Mouse (Mus musculus) urinary bladder, postnatal 10 days (tissue): ENCODE results near the gene Pak1ip1.

Source experiments
- DNase-seq: peaks from one replicate; pipeline ENCODE4 v3.0.0; 2022; ENCODE audit warnings: low spot score

Pak1ip1 gene

GRCm38 (mm10) chr13:41006244-41006643 is 5.4 kb downstream of the Pak1ip1 start:
- DNase-seq, result no peak

DNA sequence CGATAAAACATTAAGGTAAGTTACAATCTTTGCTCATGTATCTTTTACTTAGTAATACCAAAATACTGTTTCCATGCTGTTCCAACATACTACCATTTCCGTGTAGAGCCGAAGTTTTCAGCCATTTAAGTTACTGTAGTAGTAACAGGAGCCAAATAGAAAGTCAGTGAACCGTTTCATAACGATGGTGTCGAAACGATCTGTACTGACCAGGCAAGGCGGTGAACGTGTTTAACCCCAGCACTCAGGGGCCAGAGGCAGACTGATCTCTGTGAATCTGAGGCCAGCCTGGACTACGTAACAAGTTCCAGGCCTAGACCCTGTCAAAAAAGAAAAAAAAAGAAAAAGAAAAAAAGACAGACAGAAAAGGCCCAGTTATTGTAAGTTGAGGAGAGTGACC is 7.4 kb downstream of the Pak1ip1 start:
- DNase-seq, result no peak

GRCm38 (mm10) chr13:41008946-41009345 is 8.1 kb downstream of the Pak1ip1 start:
- DNase-seq, result no peak

DNA sequence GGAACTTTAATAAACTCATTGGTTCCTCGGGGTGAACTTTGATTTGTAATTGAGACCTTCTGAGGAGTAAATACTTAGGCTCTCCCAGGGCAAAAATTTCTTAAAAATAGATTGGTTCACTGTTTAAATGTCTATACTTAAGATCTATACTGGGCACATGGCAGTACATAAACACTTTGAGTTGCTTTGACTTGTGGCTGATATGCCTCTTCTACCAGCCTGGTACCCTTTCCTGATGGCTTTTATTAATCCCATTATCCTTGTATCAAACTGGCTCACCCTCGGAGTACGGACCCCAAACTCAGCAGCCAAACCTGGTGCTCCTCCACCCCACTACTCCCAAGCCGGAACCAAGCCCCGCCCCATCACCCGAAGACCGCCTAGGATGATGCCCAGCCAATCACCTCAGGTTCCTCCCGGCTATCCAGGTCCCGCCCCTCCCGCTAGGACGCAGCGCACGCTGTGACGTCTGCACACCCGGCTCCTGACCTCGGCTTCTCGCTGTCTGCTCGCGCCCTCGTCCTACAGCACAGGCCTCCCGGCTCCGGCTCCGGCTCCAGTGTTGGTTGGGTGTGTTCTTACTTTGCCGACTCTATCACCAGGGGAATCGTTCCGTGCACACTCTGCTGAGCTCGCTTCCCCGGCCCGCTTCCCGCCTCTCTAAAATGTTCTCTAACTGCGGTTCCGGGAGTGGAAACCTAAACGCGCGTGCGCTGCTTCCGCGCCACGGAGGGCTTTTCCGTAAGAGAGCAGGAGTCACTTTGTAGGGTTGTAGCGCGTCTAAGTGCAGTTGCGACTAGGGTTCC is 15.2 kb downstream of the Pak1ip1 start, which contains the start of gene Tmem14c:
Gene Tmem14c (plus strand): TSS at position 464 of the 806 bp plus-strand sequence.
- DNase-seq, result peak; percentile 86

DNA sequence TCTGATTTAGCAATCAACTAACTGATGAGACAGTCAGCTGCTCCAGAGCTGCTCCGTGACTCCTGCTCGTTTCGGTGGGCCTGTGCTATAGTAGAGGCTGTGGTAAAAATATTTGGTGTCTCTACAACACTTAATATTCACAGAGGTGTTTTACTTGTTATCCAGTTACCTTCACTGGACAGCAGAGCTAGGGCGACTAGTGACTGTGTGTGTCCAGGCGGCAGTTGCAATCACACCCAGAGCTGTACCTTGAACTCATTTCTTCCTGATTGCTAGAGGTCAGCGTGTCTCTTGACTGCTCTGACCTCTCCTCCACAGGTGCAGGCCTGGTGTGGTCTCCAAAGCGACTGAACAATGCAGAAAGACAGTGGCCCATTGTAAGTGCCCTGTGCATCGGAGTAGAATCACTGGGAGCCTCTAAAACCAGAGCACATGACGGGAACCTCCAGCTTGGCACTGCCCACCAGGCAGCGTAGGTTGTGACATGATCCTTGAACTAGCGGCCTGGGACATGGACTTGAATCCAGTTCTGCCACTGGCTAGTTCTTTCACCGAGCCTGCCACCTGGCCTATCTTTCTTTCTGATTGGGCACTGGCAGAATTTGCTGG is 16.1 kb downstream of the Pak1ip1 start:
- DNase-seq, result no peak

DNA sequence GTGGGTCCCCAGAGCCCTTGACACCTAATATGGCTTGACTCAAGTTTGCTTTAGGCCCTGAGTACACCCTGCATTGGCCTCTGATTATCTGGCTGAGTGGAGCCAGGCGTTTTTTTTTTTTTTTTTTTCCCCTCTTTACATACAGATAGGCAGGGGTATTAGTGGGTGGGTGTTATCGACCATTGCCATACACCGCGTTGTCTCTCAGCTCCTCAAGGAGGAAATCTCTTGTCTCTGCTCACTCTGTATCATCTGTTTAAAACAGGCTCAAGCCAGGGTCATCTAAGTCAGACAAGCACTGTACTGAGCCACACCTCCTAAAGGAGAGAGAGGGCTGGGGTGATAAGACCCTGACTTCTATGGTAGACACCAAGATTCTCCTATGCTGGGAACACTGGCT is 17.0 kb downstream of the Pak1ip1 start:
- DNase-seq, result no peak

DNA sequence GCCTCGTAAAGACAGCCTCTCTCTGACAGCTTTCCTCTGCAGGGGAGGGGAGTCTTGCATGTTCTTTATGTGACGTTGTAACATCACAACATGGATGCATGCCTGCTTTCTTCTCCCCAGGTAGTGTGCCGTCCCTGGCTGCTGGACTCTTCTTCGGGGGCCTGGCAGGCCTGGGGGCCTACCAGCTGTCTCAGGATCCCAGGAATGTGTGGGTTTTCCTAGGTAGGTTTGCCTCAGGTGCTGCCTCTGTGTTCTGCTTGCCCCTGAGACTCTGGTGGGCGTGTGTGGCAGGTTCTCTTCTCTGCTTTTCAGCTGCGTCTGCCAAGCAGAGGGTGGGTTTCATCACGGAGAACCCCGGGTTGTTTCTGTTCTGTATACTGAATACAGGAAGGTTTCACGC is 17.4 kb downstream of the Pak1ip1 start:
- DNase-seq, result no peak

DNA sequence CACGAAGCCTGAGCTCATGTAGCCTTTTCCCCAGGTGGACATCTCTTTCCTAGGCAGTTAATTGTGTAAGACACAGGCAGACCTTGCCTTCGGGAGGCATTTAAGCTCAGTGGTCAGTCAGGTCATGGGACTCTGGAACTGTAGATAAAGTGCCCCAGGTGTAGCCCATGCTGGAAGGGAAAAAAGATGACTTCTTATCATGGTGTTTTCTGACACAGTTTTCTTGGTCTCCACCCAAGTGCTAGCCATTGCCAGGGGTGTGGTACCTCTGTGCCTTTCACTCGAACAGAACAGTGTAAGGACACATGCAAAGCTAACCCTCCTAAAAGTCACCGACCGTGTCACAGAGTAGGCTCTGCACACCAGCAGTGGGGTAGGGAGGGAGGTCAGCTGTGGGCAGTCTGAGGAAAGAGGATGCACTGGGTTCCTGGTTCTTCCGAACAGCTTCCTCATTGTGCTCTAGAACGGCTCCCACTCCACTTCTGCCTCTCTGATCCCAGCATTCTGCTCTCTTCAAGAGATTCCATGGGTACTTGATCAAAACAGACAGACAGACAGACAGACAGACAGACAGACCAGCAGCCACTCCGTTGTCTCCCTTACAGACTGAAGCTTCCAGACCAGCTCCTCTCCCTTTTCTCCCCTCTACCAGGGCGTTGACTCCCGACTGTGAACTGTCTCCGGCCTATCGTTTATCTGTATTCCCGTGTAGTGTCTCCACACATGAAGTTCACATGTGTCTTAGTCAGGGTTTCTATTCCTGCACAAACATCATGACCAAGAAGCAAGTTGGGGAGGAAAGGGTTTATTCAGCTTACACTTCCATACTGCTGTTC is 18.2 kb downstream of the Pak1ip1 start:
- no peak for DNase-seq

GRCm38 (mm10) chr13:41020494-41020893 is 19.7 kb downstream of the Pak1ip1 start:
- DNase-seq, result no peak

- DNase-seq, result no peak
Measured at GRCm38 (mm10) chr13:41021607-41022006, 20.8 kb downstream of the Pak1ip1 start.

DNA sequence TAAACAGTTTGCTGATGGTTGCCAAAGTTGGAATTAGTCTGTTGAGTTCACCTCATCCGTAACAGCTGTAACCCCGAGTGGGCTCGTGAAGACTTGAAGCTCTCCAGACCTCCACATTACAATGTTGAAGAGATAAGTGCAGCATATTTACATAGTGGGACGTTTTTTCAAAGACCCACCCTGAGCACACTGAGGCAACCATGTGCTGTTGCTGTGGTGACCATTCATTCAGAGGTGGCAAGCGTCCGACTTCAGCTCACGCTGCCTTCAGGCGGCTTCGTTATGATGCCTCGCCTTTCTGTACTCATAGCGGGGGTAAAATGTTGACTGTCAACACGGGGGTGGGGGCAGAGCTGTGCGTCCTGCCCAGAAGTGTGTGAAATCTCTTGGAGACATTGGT is 21.3 kb downstream of the Pak1ip1 start:
- no peak for DNase-seq

- DNase-seq, result no peak
Measured at GRCm38 (mm10) chr13:41030098-41030497, 29.3 kb downstream of the Pak1ip1 start.

DNA sequence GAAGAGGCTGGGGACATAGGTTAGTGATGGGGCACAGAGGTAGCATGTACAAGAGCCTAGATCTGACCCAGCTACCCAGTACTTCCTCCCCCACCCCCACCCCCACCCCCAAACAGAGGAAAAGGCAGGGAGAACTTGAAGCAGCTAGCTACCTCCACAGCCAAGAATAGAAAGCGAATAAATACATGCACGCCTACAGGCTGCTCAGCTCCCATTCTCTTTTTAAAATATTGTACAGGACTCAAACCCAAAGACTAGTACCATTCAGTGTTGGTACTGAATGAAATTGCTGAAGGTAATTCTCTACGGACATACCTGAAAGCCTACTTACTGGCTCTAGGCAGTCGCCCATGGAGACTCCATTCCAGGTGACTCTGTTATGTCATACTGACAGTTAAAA is 41.7 kb downstream of the Pak1ip1 start:
- DNase-seq, result no peak

DNA sequence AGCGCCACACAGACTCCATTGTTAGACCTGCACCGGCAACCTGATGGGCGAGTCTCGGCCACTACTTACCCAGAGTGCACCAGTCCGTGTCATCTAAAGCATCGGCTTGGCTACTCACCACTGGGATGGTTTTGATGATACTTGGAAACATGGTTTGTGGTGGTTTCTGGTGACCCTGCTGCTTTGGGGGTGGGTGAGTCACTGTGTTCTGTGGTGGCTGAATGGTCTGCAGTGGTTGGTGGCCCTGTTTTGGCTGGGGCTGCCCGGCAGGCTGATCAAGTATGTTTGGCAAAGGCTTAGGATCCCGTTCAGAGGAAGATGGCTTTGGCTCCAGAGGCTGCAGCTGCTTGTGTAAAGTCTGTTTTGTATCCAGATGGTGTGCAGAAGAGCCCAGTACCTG is 45.1 kb downstream of the Pak1ip1 start:
- no peak for DNase-seq

- DNase-seq, result no peak
Measured at GRCm38 (mm10) chr13:41047280-41047679, 46.5 kb downstream of the Pak1ip1 start.

DNA sequence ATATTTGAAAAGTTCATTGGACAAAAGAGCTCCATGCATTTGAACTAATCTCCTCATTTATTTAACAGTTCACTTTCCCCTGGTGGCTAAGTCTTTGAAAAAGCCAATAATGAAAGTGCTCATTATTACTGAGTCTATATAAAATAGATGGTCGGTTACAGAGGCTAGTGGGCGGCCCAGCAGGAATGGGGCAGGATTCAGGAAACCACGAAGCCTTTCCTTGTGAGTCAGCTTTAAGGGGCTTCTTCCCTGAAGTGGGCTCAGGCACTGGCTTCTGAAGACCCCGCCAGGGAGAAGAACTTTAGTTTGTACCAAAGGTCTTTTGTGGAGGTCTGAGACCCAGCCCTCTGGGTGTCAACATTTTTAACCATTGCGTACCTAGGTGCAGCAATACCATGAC is 51.1 kb downstream of the Pak1ip1 start:
- DNase-seq, result no peak
